Mouse (Mus musculus): ENCODE data around the gene Ptpn12. TPM values are rescaled to one million over a fixed set of nuclear protein-coding genes. Genes with fewer than 3 reads are reported as not detected.

The Ptpn12 gene
- total and polyA plus RNA-seq, 3 experiments = 59.0 to 112 (median 95.6) TPM

DNA sequence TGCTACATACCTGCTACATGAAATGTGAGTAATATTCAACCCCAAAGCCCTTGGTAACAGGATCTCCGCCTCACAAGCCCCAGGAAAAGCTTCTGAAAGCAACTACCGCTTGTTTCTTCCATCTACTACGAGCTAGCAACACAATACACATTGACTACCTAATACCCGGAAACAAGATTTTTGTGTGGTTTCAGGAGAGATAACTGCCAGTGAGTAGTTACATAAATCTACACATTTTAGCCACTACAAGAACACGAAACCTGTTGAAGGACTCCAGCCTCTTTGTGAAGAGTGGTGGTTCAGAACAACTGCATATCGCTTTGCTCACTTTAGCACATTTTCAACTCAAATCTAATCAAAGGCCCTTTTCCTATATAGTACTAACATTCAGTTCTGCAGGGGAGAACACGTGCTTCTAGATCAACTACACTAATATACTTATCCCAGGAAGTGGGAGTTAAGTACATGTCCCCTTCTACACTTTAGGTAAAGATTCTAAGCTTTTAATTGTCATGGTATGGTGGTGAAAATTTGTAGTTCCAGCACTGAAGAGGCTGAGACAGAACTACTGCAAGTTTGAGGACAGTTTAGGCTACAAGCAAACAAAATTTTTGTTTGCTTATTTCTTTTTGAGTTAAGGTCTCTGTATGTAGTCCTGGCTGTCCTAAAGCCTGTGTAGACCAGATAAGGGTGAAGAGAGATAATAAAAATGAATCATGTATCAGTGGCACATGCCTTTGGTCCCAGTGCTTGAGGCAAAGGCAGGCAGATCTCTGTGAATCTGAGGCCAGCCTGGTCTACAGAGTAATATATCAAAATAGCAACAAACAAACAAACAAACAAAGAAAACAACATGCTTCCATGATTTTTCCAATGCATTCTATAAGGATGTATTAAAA, 9.3 kb downstream of the Ptpn12 start:
- Histone ChIP-seq H3K36me3 (replicated peaks) (peaks cover 19% of the 10 kb centered on the region), H3K4me3 (ENCODE audit: low read depth, low read length) (peak overlapping the region; percentile 14; the same call in 1 of the 2 replicates), H3K4me1 (ENCODE audit: insufficient read depth, low read depth, low read length) (peaks cover 70% of the 10 kb centered on the region), H3K27me3 (ENCODE audit: insufficient read depth, low read length) (no peaks in the 10 kb centered on the region), H3K9me3 (replicated peaks) (no peaks in the 10 kb centered on the region)
- ATAC-seq (ENCODE audit: extremely low read depth, insufficient number of reproducible peaks, low FRiP score, poor library complexity, severe bottlenecking) = peak; percentile 64
- no peak for DNase-seq (ENCODE audit: low spot score)
- TF ChIP-seq TAL1 (conservative IDR thresholded peaks at IDR 0.05; ENCODE audit: low read depth, low read length) (peak; percentile 61), GATA2 (IDR thresholded peaks at IDR 0.05; ENCODE audit: borderline replicate concordance, low read depth, low read length) (no peak)

GRCm38 (mm10) chr5:21045462-21045861, 10.2 kb downstream of the Ptpn12 start:
- Histone ChIP-seq H3K9me3 (replicated peaks) (no peaks in the 10 kb centered on the region), H3K27me3 (ENCODE audit: insufficient read depth, low read length) (no peaks in the 10 kb centered on the region), H3K36me3 (replicated peaks) (peaks cover 22% of the 10 kb centered on the region), H3K4me3 (ENCODE audit: low read depth, low read length) (no peak overlapping the region; the same call in 1 of the 2 replicates), H3K4me1 (ENCODE audit: insufficient read depth, low read depth, low read length) (peaks cover 63% of the 10 kb centered on the region)
- DNase-seq (ENCODE audit: low spot score) (no peak), ATAC-seq (ENCODE audit: extremely low read depth, insufficient number of reproducible peaks, low FRiP score, poor library complexity, severe bottlenecking) (no peak)
- TF ChIP-seq POLR2AphosphoS5 (IDR thresholded peaks at IDR 0.05; ENCODE audit: insufficient replicate concordance, low read depth, low read length) (no peak), TAL1 (conservative IDR thresholded peaks at IDR 0.05; ENCODE audit: low read depth, low read length) (no peak), CTCF (IDR thresholded peaks at IDR 0.05; ENCODE audit: low read depth, low read length) (no peak), GATA1 (IDR thresholded peaks at IDR 0.05; ENCODE audit: borderline replicate concordance, low read length) (no peak), GATA2 (IDR thresholded peaks at IDR 0.05; ENCODE audit: borderline replicate concordance, low read depth, low read length) (no peak)

GRCm38 (mm10) chr5:21038100-21038499, 17.6 kb downstream of the Ptpn12 start:
- Histone ChIP-seq H3K4me1 (ENCODE audit: insufficient read depth, low read depth, low read length) (peaks cover 33% of the 10 kb centered on the region), H3K36me3 (replicated peaks) (peaks cover 31% of the 10 kb centered on the region), H3K27me3 (ENCODE audit: insufficient read depth, low read length) (no peaks in the 10 kb centered on the region), H3K9me3 (replicated peaks) (no peaks in the 10 kb centered on the region), H3K4me3 (ENCODE audit: low read depth, low read length) (no peak overlapping the region)
- no peak for ATAC-seq (ENCODE audit: extremely low read depth, insufficient number of reproducible peaks, low FRiP score, poor library complexity, severe bottlenecking)
- DNase-seq (ENCODE audit: low spot score) = no peak
- TF ChIP-seq CTCF (IDR thresholded peaks at IDR 0.05; ENCODE audit: low read depth, low read length) = no peak
- TF ChIP-seq TAL1 (conservative IDR thresholded peaks at IDR 0.05; ENCODE audit: low read depth, low read length) = no peak
- no peak for TF ChIP-seq POLR2AphosphoS5 (IDR thresholded peaks at IDR 0.05; ENCODE audit: insufficient replicate concordance, low read depth, low read length)
- no peak for TF ChIP-seq GATA1 (IDR thresholded peaks at IDR 0.05; ENCODE audit: borderline replicate concordance, low read length)
- no peak for TF ChIP-seq GATA2 (IDR thresholded peaks at IDR 0.05; ENCODE audit: borderline replicate concordance, low read depth, low read length)

GRCm38 (mm10) chr5:21035689-21036480, 19.8 kb downstream of the Ptpn12 start:
- no peaks in the 10 kb centered on the region for H3K27me3 ChIP-seq (ENCODE audit: insufficient read depth, low read length)
- DNase-seq (ENCODE audit: low spot score) (no peak), ATAC-seq (ENCODE audit: extremely low read depth, insufficient number of reproducible peaks, low FRiP score, poor library complexity, severe bottlenecking) (0 out of 2 replicates have a peak, but pooled peaks have one; percentile 26)
- TF ChIP-seq CTCF (IDR thresholded peaks at IDR 0.05; ENCODE audit: low read depth, low read length) (no peak), GATA1 (IDR thresholded peaks at IDR 0.05; ENCODE audit: borderline replicate concordance, low read length) (no peak), TAL1 (conservative IDR thresholded peaks at IDR 0.05; ENCODE audit: low read depth, low read length) (no peak), POLR2AphosphoS5 (IDR thresholded peaks at IDR 0.05; ENCODE audit: insufficient replicate concordance, low read depth, low read length) (no peak), GATA2 (IDR thresholded peaks at IDR 0.05; ENCODE audit: borderline replicate concordance, low read depth, low read length) (no peak)
- peaks cover 30% of the 10 kb centered on the region for H3K4me1 ChIP-seq (ENCODE audit: insufficient read depth, low read depth, low read length)
- H3K36me3 ChIP-seq (replicated peaks) = peaks cover 27% of the 10 kb centered on the region
- no peaks in the 10 kb centered on the region for H3K9me3 ChIP-seq (replicated peaks)
- no peak overlapping the region for H3K4me3 ChIP-seq (ENCODE audit: low read depth, low read length)

DNA sequence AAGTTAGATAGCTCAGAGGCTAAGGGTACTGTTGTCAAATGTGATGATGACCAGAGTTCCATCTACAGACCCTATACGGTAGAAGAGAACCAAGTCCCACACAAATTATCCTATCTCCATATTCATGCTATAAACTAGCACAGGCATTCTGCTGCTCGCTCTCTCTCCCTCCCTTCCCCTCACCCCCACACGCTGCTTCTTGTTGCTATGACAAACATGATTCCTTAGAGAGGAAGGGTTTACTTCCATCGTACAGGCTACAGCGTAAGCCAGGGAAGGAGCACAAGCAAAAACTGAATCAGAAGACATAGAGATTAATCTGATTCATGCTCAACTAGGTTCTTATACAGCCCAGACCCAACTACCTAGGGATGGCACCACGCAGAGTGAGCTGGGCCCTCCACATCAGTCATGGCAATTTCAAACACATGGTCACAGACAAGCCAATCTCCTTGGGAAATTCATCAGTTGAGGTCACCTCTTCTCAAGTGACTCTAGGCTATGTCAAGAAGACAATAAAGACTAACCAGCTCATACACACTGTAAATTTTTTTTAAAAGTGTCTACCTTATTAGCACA, 21.2 kb downstream of the Ptpn12 start:
- H3K9me3 ChIP-seq (replicated peaks) = no peaks in the 10 kb centered on the region
- H3K4me1 ChIP-seq (ENCODE audit: insufficient read depth, low read depth, low read length) = peaks cover 27% of the 10 kb centered on the region
- DNase-seq (ENCODE audit: low spot score) (no peak), ATAC-seq (ENCODE audit: extremely low read depth, insufficient number of reproducible peaks, low FRiP score, poor library complexity, severe bottlenecking) (no peak)
- no peak overlapping the region for H3K4me3 ChIP-seq (ENCODE audit: low read depth, low read length)
- peaks cover 25% of the 10 kb centered on the region for H3K36me3 ChIP-seq (replicated peaks)
- H3K27me3 ChIP-seq (ENCODE audit: insufficient read depth, low read length) = no peaks in the 10 kb centered on the region
- TF ChIP-seq TAL1 (conservative IDR thresholded peaks at IDR 0.05; ENCODE audit: low read depth, low read length) (no peak), POLR2AphosphoS5 (IDR thresholded peaks at IDR 0.05; ENCODE audit: insufficient replicate concordance, low read depth, low read length) (no peak), GATA1 (IDR thresholded peaks at IDR 0.05; ENCODE audit: borderline replicate concordance, low read length) (no peak), GATA2 (IDR thresholded peaks at IDR 0.05; ENCODE audit: borderline replicate concordance, low read depth, low read length) (no peak), CTCF (IDR thresholded peaks at IDR 0.05; ENCODE audit: low read depth, low read length) (no peak)
